Mouse (Mus musculus) cerebellum, adult 8-10 months (tissue): ENCODE results near the gene Acd.

Source experiments
- DNase-seq: peaks from one replicate; pipeline ENCODE4 v3.0.0; 2022

Gene Acd

DNA sequence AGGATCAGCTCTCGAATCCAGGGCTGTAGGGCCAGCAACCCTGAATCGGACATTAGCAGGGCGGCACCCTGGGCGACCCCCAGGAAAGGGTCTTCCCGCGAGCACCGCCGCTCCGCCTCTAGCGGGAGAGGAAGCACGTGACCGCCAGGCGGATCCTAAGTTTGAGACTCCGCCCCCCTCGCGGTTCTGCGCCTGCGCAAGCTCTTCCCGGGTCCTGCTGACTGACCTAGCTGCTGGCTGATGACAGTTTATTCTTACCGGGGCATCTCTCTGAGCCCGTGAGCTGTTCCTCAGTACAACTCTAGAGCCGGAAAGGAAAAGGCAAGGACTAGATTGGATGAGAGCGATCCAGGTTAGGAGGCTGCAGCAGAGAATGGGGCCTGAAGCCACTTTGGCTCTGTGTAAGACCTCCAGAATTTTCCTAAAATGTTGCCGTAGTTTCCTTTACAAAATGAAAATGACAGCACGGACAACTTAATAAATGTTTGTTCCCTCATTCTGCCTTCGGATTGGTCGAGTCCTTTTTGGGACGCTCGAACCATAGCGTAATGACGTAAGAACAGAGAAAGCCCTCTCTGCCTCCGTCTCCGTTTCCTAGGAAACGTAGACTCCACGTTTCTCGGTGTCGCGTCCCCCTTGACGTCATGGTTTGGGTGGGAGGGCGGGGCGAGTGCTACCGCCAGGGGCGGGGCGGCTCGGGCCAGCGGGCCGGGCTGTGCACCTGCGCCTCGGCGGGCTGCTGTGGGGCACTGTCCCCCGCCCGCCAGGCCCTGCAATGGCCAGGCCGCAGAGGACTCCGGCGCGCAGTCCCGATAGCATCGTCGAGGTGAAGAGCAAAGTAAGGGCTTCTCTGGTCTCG, at the start of gene Acd, which contains the start of gene Pard6a:
Gene Acd (minus strand): TSS at position 137 of the 859 bp plus-strand sequence.
Gene Pard6a (plus strand): TSS at position 183 of the 859 bp plus-strand sequence.
- DNase-seq, result peak; percentile 96

DNA sequence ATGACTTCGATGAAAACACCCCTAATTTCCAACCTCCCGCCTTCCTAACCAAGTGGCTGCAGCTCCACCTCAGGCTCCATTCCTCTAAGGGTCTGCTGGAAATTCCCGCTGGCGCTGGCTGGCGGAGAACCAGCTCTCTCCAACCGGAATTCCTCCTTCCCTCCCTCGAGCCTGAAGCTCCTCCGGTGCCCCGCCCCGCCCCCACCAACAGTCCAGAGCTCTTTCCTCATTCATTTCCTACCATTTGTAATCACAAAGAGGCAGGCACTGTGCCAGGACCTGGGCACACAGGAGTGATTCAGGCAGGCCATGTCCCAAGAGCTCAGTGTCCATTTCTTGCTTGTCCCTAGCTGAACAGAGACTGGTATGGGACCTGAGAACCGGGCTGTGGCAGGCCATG, 49.7 kb upstream of the Acd start:
- peak; percentile 49 for DNase-seq

DNA sequence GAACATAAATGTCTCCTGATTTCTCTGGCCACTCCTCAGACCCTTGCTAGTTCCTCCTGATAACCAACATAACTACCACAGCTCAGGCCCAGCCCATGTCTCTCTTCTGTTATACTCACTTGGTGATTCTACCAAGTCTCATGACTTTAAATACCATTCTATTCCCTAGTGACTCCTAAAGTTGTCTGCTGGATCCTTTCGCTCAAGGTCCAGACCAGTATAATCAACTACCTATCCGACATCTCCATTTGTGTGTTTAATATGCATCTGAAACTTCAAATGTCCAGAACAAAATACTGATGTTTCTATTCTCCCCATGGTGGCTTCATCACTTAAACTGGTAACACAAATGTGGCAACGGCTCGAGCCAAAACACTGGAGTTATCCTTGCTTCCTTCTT, 42.4 kb upstream of the Acd start:
- no peak for DNase-seq

DNA sequence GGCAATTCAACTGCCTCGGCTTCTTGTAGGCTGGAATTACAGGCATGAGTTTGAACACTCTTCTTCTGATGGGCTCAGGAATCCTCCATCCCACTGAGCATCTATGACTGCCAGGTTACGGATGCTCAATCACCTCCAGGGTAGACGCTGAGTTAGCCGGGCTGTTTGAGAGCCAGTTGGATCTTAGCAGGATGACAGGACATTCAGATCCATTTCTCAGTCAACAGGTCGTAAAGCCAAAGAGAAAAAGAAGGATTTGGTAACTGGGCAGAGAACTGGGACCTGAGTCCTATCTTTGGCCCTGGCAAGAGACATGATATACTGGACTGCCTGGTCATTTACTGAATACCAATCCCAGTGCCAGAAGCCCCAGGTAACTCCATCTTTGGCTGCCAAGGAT, 38.3 kb upstream of the Acd start:
- DNase-seq, result no peak

DNA sequence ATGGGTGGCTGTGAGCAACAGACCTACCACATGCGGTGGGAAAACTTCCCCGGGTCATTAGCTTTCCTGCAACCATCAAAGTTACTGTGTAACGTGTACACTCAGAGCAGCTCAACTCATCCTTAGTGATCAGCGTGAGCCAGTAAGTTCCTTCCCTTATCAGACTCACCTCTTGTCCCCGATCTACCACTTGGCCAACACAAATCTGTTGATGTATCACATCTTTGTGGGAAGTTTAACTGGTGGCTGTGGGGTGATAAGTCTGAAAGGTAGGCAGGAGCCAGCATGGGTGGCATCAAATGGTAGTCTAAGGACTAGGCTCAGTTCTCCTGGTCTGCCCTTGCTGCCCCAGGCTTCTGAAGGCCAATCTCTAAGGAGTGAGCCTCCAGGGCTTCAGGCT, 31.3 kb upstream of the Acd start:
- no peak for DNase-seq

DNA sequence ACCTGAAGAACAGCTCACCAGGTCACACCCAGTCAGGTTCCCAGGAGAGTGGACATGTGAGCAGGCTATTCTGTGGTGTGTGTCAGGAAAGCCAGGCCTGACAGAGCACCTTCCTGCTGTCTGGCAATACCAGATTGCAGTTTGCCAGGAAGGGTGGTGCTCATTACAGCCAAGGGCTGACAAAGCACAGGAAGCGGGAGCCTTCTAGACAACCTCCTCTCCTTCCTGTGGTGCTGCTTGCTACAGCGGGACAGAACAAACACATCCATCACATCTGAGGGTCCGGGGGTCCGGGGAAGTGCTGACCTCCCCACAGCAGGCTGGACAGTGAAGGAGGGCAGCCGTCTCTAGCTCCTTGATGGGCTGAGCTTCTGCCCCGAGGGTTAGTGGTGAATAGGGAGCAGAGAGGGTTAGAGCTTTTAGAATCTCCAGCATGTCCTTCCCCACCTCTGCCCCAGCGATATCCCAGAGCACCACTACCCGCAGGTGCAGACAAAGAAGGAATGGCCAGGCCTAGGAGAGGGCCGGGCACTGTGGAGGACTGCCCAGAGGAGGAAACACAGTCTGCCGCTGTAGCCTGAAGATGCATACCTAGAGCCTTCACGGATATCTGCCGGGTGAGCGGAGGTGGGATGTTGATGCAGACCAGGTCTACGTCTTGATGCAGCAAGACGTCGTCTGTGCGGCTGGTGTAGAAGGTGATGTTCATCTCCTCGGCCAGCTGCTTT, 26.7 kb upstream of the Acd start:
- no peak for DNase-seq

DNA sequence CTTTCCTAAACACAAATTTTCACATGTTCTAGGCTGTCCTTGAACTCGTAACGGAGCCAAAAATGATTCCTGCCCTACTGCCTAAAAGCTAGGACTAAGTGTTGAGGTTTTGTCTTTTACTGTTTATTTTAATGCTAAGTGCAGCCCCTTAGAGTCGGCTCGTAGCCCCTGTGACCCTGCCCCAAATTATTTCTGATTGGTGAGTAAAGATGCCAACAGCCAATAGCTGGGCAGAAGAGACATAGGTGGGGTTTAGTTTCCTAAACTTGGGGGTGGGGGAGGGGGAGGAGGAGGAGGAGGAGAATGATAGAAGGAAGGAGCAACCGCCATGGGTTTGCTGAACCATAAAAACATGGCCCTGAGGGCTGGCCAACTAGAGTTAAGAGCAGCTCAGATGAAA, 24.8 kb upstream of the Acd start:
- DNase-seq, result no peak

DNA sequence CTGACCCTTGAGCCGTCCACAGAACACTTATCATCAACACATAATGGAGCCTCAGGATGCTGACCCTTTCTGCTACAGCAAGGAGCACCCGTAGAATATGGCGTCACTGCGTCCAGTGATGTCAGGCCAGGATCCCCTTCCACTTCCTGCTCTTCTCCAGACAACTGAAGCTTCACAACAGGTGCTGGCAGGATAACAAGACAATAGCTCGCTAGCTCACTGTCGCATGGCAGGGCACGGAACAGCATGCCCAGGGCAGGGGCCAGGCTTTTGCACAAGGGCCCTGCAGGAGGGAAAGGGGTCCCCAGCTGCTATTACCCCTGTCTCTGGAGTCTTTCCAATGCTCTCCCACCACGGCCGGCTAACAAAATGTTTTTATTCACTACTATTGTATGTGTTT, 22.0 kb upstream of the Acd start:
- no peak for DNase-seq

DNA sequence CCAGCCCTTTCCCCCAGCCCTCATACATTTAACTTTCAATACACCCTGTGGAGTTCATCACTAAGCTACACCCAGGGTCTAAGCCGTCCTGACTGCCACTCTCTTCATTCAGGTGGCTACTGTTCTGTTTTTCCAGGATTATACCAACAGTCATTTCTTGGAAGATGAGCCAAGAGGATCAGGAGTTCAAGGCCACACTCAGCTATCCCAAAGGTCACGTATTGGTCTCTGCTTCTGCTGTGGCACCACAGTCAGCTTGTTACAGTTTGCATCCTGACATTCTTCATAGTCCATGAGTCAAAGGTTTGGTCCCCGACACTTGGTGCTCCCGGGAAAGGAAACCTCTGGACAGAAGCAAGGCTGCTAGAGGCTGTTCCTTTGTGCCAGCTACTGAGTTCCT, 18.7 kb upstream of the Acd start:
- no peak for DNase-seq

DNA sequence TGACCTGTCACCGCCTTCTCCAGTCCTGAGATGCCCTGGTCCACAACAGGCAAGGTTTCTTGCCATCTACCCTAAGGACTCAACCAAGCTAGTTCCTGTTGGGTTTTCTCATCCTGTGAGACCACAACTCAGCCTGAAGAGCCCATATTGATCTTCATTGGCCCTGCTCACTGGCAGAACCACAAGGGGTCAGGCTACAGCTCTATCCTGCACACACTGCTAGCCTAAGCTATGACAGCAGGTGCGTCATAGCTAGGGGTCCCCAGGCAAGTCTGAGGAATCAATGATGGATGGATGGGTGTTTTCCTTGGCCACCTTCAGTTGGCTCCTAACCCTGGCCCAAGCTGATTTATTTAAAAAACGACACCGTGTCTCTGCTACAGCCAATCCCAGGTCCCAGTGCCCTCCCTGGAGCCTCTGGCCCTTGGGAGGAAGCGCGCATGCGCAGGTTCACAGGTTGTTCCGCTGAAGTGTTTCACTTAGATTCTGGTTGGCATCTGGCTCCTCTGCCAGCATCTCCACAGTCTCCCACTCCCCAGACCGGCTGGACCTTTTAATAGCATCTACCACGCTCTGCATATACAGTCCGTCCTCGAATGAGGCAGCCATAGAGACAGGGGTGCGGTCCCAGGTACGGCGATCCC, 15.5 kb upstream of the Acd start:
- no peak for DNase-seq

DNA sequence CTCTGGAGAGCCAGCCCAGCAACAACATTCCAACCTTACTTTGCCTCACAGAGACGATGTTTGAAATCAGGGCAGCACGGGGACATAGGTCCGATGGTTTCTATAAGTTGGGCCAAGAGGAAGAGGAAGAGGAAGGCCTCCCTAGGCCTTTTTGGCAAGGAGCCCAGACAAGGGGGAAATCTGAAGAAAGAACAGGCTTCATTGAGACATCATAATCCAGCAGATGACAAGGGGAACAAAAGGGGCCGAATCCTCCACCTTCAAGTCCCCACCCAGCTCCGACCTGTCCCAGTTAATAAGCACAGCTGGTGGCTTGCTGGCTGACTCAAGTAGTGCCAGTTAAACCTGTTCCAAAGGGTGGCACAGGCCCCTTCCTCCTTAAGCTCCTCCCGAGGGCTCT, 14.1 kb upstream of the Acd start:
- DNase-seq, result no peak

DNA sequence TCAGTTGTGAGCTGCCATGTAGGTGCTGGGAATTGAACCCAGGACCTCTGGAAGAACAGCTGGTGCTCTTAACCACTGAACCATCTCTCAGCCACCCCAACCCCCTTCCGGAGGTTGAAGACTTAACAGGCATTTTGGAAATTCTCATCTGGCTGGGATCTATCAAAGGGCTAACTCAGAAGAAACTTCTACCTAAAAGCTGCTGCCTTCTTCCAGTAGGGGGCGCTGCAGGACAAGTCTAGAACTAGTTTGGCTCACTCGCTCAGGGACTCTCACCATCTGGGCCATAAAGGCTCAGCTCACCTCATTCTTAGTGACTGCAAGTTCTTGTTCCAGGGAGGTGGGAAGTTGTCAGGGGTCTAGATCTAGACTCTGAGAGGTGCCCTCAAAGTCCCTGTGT, 13.2 kb upstream of the Acd start:
- DNase-seq, result peak; percentile 90

DNA sequence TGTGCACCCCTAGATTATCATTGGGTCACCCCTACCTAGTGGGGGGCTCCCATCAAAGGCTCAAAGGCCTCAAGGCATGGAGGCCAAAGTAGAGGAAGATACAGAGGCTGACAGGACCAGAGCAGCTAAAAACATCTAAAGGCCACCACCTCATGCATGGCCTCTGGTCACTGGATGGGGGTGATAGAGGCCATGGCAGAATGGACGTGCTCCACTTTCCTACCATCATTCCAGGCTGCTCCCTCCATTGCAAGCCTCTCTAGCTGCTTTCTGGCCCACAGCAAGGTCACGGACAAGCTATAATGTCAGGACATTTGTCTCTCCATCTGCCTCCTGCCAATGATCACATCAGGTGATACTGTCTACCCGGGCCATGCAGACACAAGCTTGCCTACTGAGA, 11.4 kb upstream of the Acd start:
- DNase-seq, result no peak

DNA sequence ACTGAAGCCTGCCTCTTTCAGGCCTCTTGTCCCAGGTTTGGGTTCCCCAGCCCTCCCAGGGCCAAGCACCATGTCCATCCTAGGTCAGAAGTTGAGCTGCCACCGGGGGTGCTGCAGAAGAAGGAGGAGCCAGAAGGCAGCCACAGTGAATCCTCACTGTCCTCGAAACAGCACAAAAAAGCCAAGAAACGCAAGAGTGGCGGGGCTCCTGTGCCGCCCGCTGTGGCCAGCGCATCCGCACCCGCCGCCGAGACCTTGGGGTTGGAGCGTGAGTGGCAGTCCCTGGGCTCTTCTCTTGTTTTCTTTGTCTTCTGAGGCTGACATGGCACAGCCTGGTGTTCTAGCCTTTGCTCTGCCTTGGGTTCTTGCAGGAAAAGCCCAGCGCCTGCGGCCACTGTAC, 8.4 kb upstream of the Acd start:
- no peak for DNase-seq

DNA sequence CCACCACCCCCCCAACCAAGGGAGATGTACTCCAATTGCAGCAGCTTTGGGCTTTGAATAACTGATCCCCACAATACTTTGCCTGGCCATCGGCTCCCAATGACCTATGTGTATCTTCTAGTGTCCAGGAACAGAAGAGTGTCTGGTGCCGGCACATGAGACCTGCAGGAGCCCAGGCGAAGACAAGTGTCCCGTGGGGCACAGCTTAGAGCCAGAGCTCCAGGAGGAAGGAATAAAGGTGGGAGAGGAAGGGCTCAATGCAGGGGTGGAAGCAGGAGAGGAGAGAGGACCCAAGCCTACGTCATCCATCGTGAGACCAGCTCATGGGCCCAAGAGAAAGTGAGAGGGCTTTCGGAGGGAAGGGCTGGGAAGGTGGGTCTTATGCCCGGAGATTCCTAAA, 7.8 kb upstream of the Acd start:
- DNase-seq, result no peak

DNA sequence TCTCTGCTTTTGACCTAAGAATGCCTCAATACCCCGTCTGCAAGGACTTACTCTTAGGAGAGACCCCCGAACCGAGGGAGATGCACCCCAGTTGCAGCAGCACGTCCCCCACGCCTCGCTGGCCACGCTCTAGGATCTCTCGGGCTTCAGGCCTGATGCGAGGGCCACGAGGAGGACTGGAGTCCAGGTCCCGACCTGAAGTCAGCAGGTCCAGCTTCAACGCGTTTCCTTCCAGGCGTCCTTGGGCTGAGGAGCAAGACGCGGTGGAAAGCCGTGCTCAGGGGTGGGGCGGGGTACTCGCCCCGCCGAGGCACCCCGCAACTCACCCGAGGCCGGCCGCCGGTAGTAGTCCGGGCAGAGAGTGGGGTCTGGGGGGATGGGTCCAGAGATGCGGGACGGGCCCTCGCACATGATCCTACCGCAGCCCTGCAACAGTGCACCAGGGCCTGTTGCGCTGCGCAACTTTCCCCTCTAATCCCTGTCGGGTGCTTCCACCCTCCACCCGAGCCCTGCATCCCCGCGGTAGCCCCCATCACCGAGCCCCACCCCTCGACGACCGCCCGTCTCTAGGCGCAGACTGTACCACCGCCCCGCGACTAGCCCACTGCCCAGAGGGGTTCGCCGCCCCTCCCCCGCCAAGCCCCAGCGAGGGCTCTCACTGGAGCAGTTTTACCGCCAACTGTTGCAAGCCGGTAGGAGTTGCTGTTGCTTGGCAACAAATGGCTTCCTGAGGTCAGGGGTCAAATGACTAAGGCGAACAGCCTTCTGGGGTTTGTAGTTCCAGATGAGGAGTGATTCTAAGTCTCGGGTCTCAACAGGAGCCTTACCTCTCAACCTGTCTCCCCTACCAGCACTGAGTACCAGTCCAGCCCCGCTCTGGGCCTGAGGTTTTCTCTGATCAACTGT, 6.8 kb upstream of the Acd start, which contains the start of the genes 4933405L10Rik and Enkd1:
Gene 4933405L10Rik (plus strand): TSS at position 158 of the 906 bp plus-strand sequence.
Gene Enkd1 (minus strand): TSS at position 713 of the 906 bp plus-strand sequence.
- DNase-seq, result peak; percentile 82

DNA sequence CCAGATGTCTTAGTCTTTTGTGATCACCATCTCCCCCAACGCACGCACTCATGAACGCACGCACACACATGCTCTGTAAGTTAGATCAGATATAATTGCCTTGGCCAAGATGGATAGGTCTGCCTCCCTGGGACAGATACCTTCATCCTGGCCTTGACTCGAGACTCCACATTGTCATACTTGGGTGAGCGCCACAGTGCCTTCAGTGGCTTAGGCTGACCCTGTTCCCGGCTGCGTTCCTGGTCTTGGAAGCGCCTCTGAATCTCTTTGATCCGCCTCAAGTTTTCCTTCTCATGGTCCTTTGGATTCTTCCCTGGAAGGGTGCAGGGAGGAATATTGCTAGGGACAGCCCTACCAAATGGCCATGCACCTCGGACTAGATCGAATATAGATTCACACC, 5.5 kb upstream of the Acd start:
- DNase-seq, result peak; percentile 40

DNA sequence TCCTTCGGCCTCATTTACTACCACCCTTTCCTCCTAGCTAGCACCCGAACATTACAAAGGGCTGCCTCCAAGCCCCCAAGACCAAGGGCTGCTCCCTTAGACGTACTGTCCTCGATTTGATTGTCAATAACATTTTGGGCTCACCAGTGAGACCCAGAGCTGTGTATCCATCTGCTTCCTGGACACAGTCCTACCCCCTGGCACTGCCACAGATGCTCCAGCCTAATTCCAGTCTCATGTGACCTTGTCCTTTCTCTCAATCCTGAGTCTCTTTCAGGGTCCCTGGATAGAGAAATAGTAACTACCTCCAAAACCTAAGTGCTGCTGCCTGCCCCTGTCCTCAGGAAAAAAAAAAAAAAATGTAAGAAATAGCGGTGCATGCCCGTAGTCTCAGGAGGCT, 4.1 kb upstream of the Acd start:
- peak; percentile 83 for DNase-seq

DNA sequence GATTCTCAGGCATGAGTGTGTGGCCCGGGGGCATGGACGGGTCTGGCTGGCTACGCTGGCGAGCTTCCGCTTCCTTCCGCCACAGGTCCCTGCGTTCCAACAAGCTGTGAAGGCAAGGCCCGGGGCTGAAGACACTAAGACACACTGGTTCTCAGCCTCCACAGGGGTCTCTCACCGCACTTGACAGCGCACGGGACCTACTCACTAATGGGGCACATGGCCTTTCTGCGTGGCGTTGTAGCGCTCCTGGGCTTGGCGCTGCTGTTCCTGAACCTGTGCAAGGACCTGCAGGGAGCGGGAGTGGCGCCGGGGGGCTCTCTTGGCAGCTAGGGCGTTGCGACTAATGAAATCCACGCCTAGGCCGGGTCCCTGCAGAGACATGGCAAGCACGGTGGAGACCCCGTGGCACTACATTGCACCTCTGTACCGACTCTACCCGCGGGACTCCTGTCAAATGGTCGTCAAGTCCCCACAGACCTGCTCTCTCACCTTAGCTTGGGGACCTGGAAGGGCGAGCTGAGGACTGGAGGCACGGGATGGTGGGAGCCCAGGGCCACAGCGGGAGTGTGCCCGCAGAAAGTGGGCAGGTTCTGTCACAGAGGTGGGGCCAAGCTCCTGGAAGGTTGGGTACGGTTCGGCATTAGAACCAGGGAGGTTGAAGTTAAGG, 3.4 kb upstream of the Acd start:
- DNase-seq, result peak; percentile 60

DNA sequence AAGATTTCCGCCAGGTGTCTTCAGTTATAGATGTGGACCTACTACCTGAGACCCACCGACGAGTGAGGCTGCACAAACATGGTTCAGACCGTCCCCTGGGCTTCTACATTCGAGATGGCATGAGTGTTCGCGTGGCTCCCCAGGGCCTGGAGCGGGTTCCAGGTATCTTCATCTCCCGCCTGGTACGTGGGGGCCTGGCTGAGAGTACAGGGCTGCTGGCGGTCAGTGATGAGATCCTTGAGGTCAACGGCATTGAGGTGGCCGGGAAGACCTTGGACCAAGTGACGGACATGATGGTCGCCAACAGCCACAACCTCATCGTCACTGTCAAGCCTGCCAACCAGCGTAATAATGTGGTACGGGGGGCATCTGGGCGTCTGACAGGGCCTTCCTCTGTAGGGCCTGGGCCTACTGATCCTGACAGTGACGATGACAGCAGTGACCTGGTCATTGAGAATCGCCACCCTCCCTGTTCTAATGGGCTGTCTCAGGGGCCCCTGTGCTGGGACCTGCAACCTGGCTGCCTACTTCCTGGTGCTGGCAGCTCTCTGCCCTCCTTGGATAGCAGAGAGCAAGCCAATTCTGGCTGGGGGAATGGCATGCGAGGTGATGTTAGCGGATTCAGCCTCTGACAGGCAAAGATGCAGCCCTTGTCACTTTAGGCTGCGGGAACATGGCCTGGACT, 2.0 kb upstream of the Acd start:
- DNase-seq, result peak; percentile 55

DNA sequence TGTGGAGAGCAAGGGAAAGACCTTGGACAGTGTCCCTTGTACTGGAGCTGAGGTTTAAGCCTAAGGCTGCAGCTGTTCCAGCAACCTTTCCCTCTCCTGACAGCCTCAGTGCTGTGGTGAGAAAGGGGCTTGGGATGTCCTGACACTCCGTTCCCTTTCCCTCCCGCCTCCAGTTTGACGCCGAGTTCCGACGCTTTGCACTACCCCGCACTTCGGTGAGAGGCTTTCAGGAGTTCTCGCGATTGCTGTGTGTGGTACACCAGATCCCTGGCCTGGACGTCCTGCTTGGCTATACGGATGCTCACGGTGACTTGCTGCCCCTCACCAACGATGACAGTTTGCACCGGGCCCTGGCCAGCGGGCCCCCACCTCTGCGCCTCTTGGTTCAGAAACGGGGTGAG, 1.1 kb upstream of the Acd start:
- DNase-seq, result no peak
